Comparison of ENCODE assay signal across 29 mouse cellular contexts in the genomic region with DNA sequence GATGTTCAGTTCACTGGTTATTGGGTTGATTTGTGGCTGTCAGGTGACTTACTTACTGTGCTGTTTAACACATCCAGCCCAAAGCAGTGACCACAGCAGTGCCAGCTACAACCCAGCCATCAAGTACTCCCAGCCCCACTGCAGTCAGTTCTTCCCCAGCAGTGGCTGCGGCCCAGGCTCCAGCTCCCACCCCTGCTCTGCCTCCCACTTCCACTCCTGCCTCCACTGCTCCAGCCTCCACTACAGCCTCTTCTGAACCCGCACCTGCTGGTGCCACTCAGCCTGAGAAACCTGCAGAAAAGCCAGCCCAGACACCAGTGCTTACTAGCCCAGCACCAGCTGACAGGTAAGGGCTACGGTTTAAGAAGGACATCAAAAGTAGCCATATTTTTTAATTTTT.
"Had no signal": no experiment of that assay in that cellular context is flagged by ENCODE, and none has a peak within 500 bp of the region (broad histone marks: within the 10 kb centered on the region; RNA-seq: fewer than 3 reads in every experiment).

No protein-coding gene starts in this region.

- H3K27ac ChIP-seq: embryonic facial prominence, embryonic 10.5 days; embryonic facial prominence, embryonic 12.5 days; embryonic facial prominence, embryonic 13.5 days; embryonic facial prominence, embryonic 15.5 days; forebrain, embryonic 10.5 days; forebrain, embryonic 12.5 days; forebrain, embryonic 13.5 days; forebrain, embryonic 15.5 days; gastrocnemius, adult 2 months; heart, adult 2 months had no signal

- H3K27me3 ChIP-seq: embryonic facial prominence, embryonic 12.5 days; embryonic facial prominence, embryonic 13.5 days; embryonic facial prominence, embryonic 15.5 days; forebrain, embryonic 12.5 days; forebrain, embryonic 13.5 days; forebrain, embryonic 15.5 days had no signal

- H3K9ac ChIP-seq: embryonic facial prominence, embryonic 12.5 days; embryonic facial prominence, embryonic 13.5 days; embryonic facial prominence, embryonic 15.5 days; forebrain, embryonic 12.5 days; forebrain, embryonic 13.5 days; forebrain, embryonic 15.5 days; forebrain, postnatal 0 days had no signal

- H3K4me1 ChIP-seq: embryonic facial prominence, embryonic 10.5 days; embryonic facial prominence, embryonic 12.5 days; embryonic facial prominence, embryonic 13.5 days; embryonic facial prominence, embryonic 15.5 days; forebrain, embryonic 10.5 days; forebrain, embryonic 13.5 days; forebrain, embryonic 15.5 days had no signal

- H3K4me3 ChIP-seq: embryonic facial prominence, embryonic 10.5 days; embryonic facial prominence, embryonic 12.5 days; embryonic facial prominence, embryonic 13.5 days; embryonic facial prominence, embryonic 15.5 days; erythroblast, embryonic 14.5 days; forebrain, embryonic 10.5 days; forebrain, embryonic 12.5 days; forebrain, embryonic 13.5 days; forebrain, embryonic 15.5 days; gastrocnemius, adult 2 months; heart, adult 2 months had no signal

- ATAC-seq: forebrain, embryonic 13.5 days; forebrain, embryonic 14.5 days; forebrain, embryonic 16.5 days; forebrain, postnatal 0 days had no signal

- H3K4me2 ChIP-seq: embryonic facial prominence, embryonic 12.5 days; embryonic facial prominence, embryonic 13.5 days; embryonic facial prominence, embryonic 15.5 days; forebrain, embryonic 12.5 days; forebrain, embryonic 13.5 days; forebrain, embryonic 15.5 days had no signal

- DNase-seq: cerebellum, adult 18-20 months; cerebellum, adult 2 months; cerebellum, adult 8-10 months; cerebellum, adult 9-10 months; cerebellum, adult 9-11 months; cerebellum, postnatal 10 days; cerebellum, postnatal 14 days; cerebellum, postnatal 25 days; cerebellum, postnatal 36 days; embryo, embryonic 11 days; forebrain, postnatal 0 days; gastrocnemius, adult 2 months; gastrocnemius, postnatal 10 days; gastrocnemius, postnatal 14 days; gastrocnemius, postnatal 25 days; gastrocnemius, postnatal 36 days; heart, adult 18-20 months; heart, adult 2 months had no signal

- H3K9me3 ChIP-seq: embryonic facial prominence, embryonic 10.5 days; embryonic facial prominence, embryonic 12.5 days; embryonic facial prominence, embryonic 13.5 days; embryonic facial prominence, embryonic 15.5 days; forebrain, embryonic 10.5 days; forebrain, embryonic 12.5 days; forebrain, embryonic 13.5 days; forebrain, embryonic 15.5 days had no signal
